Mouse (Mus musculus): ENCODE results near the gene Crygn.

- TF ChIP-seq POLR2A (IDR thresholded peaks at IDR 0.05; ENCODE audit: insufficient read depth, low read depth, low read length) = no peak
- no peak for TF ChIP-seq EP300 (IDR thresholded peaks at IDR 0.05; ENCODE audit: insufficient read depth, low read depth, low read length)
- TF ChIP-seq CTCF (IDR thresholded peaks at IDR 0.05) = no peak
Observed at GRCm38 (mm10) chr5:24749731-24750130, 8.1 kb downstream of the Crygn start.

All from heart, adult 2 months (tissue).